Mouse (Mus musculus) kidney, embryonic 14.5 days (tissue): ENCODE measurements around the gene Best3. TPM values are rescaled to one million over a fixed set of nuclear protein-coding genes. Genes with fewer than 3 reads are reported as not detected.

Experiments used
- ATAC-seq: fragments of 200-750 bp; cut with Nextera tagmentation; 2 replicates; pipeline ENCODE4 v1.8.0; 2017; ENCODE audit warnings: moderate number of reproducible peaks, mild to moderate bottlenecking, moderate TSS enrichment, moderate library complexity; ENCODE audit not compliant: low FRiP score, low TSS enrichment
- H3K27ac ChIP-seq: fragments of 300-500 bp; sonication (generic); 2 replicates; pipeline ENCODE4 v1.5.1; 2014; ENCODE audit warnings: low read depth, mild to moderate bottlenecking, low read length, moderate library complexity, mixed read lengths
- H3K27me3 ChIP-seq: fragments of 300-500 bp; sonication (generic); 2 replicates; pipeline ENCODE4 v1.6.1; 2014; ENCODE audit warnings: mild to moderate bottlenecking, low read length; ENCODE audit not compliant: control insufficient read depth, insufficient read depth
- H3K36me3 ChIP-seq: fragments of 300-500 bp; sonication (generic); 2 replicates; pipeline ENCODE4 v1.6.1; 2014; ENCODE audit warnings: low read length, mixed read lengths; ENCODE audit not compliant: control insufficient read depth, insufficient read depth
- H3K4me1 ChIP-seq: fragments of 300-500 bp; sonication (generic); 2 replicates; pipeline ENCODE4 v1.6.1; 2014; ENCODE audit warnings: low read length, mixed read lengths; ENCODE audit not compliant: control insufficient read depth, insufficient read depth
- H3K4me2 ChIP-seq: fragments of 300-500 bp; sonication (generic); replicated peaks from 2 replicates; pipeline ENCODE4 v1.6.1; 2014; ENCODE audit warnings: low read depth, mild to moderate bottlenecking, low read length
- H3K4me3 ChIP-seq: fragments of 300-500 bp; sonication (generic); 2 replicates; pipeline ENCODE4 v1.5.1; 2014; ENCODE audit warnings: mild to moderate bottlenecking, low read length
- H3K9ac ChIP-seq: fragments of 300-500 bp; sonication (generic); 2 replicates; pipeline ENCODE4 v1.6.1; 2014; ENCODE audit warnings: low read depth, mild to moderate bottlenecking, low read length, moderate library complexity
- H3K9me3 ChIP-seq: fragments of 300-500 bp; sonication (generic); 2 replicates; pipeline ENCODE4 v1.6.1; 2016; ENCODE audit warnings: low read length; ENCODE audit not compliant: control insufficient read depth
- WGBS: fragments of 180-500 bp; shearing (Covaris S2); extraction: QIAGEN DNeasy Blood & Tissue Kit; methylation state at CpG from one replicate; pipeline ENCODE4 v1.1.7; 2014; 5-methylcytosine and 5-hydroxymethylcytosine counted together
- polyA plus RNA-seq: library from polyadenylated mRNA; unstranded; fragments of >200 nt; fragmentation: Nextera tagmentation; extraction: Ambion mirVana; gene quantifications from 2 replicates; pipeline ENCODE4 v1.2.1, GENCODE M21; 2014

Gene Best3
- polyA plus RNA-seq, 1 experiment from 2014 or later, result not detected

GRCm38 (mm10) chr10:116968741-116969140, 17.4 kb upstream of the Best3 start:
- Histone ChIP-seq H3K27me3 (no peaks in the 10 kb centered on the region), H3K4me1 (no peaks in the 10 kb centered on the region), H3K27ac (no peak overlapping the region), H3K9me3 (no peaks in the 10 kb centered on the region), H3K36me3 (no peaks in the 10 kb centered on the region), H3K4me2 (no peak overlapping the region), H3K4me3 (no peak overlapping the region), H3K9ac (no peak overlapping the region)
- ATAC-seq, result no peak
- WGBS, result 84% methylated on average over 4 of the region's 4 CpGs

- ATAC-seq, result no peak
- H3K9me3 ChIP-seq, result no peaks in the 10 kb centered on the region
- H3K27me3 ChIP-seq, result no peaks in the 10 kb centered on the region
- 96% methylated on average over 6 of the region's 6 CpGs for WGBS
- H3K4me2 ChIP-seq, result no peak within 1 kb of the TSS
- no peaks in the 10 kb centered on the region for H3K36me3 ChIP-seq
- H3K4me3 ChIP-seq, result no peak within 1 kb of the TSS
- H3K27ac ChIP-seq, result no peak within 1 kb of the TSS
- no peak within 1 kb of the TSS for H3K9ac ChIP-seq
- H3K4me1 ChIP-seq, result 0 out of 2 replicates have a peak, but pooled peaks cover 3% of the 10 kb centered on the region
Measured at GRCm38 (mm10) chr10:116972509-116972908, 13.6 kb upstream of the Best3 start, which contains the start of gene Gm10271. TSS of gene Gm10271 (minus strand) at chr10:116972609.

- H3K27ac ChIP-seq, result no peak overlapping the region
Measured at GRCm38 (mm10) chr10:116977455-116977854, 8.7 kb upstream of the Best3 start.

GRCm38 (mm10) chr10:116977858-116978257, 8.3 kb upstream of the Best3 start:
- 0 out of 2 replicates have a peak, but pooled peaks cover 3% of the 10 kb centered on the region for H3K4me1 ChIP-seq
- no peak for ATAC-seq
- H3K27me3 ChIP-seq, result no peaks in the 10 kb centered on the region
- H3K4me3 ChIP-seq, result no peak overlapping the region
- no peak overlapping the region for H3K9ac ChIP-seq
- H3K4me2 ChIP-seq, result no peak overlapping the region
- H3K27ac ChIP-seq, result no peak overlapping the region
- H3K9me3 ChIP-seq, result no peaks in the 10 kb centered on the region
- H3K36me3 ChIP-seq, result no peaks in the 10 kb centered on the region
- 66% methylated on average over 2 of the region's 2 CpGs for WGBS

More at GRCm38 (mm10) chr10:116977455-116977854, 8.7 kb upstream of the Best3 start:
- Histone ChIP-seq H3K9ac (no peak overlapping the region), H3K9me3 (no peaks in the 10 kb centered on the region), H3K36me3 (no peaks in the 10 kb centered on the region), H3K4me2 (no peak overlapping the region), H3K4me3 (no peak overlapping the region), H3K4me1 (0 out of 2 replicates have a peak, but pooled peaks cover 3% of the 10 kb centered on the region), H3K27me3 (no peaks in the 10 kb centered on the region)
- ATAC-seq, result 0 out of 2 replicates have a peak, but pooled peaks have one; percentile 46
- WGBS, result 23% methylated on average over 4 of the region's 4 CpGs

GRCm38 (mm10) chr10:116978841-116979240, 7.3 kb upstream of the Best3 start:
- no peak overlapping the region for H3K27ac ChIP-seq
- 85% methylated on average over 9 of the region's 9 CpGs for whole genome bisulfite sequencing

DNA sequence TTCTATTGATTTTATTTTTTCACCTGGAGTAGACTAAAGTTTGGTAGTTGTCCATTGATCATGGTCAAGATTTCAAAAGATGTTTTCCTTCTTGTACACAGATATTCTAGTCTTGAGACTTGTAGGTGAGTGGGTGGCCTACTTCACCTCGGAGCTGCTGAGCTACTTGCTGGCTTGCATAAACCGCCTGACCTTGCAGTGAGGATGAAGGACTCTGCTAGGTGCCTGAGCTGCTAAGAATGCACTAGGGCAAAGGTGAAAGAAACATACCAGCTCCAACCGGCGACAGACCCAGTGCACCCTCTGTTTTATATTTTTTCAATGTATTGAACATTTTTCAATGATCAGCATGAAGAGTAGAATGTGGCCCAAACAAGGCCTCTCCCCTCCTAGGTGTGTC, 5.8 kb upstream of the Best3 start:
- H3K4me3 ChIP-seq, result no peak overlapping the region
- H3K4me2 ChIP-seq, result no peak overlapping the region
- no peak overlapping the region for H3K9ac ChIP-seq
- H3K27ac ChIP-seq, result no peak overlapping the region
- WGBS, result 90% methylated on average over 4 of the region's 4 CpGs
- no peaks in the 10 kb centered on the region for H3K9me3 ChIP-seq
- H3K4me1 ChIP-seq, result 0 out of 2 replicates have a peak, but pooled peaks cover 3% of the 10 kb centered on the region
- no peaks in the 10 kb centered on the region for H3K36me3 ChIP-seq
- H3K27me3 ChIP-seq, result no peaks in the 10 kb centered on the region
- no peak for ATAC-seq

More at GRCm38 (mm10) chr10:116978841-116979240, 7.3 kb upstream of the Best3 start:
- H3K4me3 ChIP-seq, result no peak overlapping the region
- H3K9ac ChIP-seq, result no peak overlapping the region
- H3K4me2 ChIP-seq, result no peak overlapping the region
- no peaks in the 10 kb centered on the region for H3K27me3 ChIP-seq
- no peaks in the 10 kb centered on the region for H3K36me3 ChIP-seq
- no peak for ATAC-seq
- 0 out of 2 replicates have a peak, but pooled peaks cover 3% of the 10 kb centered on the region for H3K4me1 ChIP-seq
- H3K9me3 ChIP-seq, result no peaks in the 10 kb centered on the region

DNA sequence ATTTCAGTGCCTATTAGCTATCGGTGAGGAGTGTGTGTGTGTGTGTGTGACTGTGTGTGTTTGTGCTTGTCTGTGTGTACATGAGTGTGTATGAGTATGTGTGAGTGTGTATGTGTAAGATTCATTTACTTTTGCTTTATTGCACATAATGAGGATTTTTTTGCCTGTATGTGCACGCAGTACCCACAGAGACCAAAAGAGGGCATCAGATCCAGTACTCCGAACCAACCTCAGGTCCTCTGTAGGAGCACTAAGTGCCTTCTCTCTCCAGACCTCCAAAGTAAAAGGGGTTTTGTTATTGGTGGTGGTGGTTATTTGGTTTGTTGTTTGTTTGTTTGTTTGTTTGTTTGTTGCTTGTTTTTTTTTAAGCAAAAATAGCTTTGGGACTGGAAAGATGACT, 5.2 kb upstream of the Best3 start:
- Histone ChIP-seq H3K4me3 (no peak overlapping the region), H3K4me2 (no peak overlapping the region), H3K27me3 (no peaks in the 10 kb centered on the region), H3K9ac (no peak overlapping the region), H3K36me3 (no peaks in the 10 kb centered on the region), H3K9me3 (no peaks in the 10 kb centered on the region), H3K4me1 (0 out of 2 replicates have a peak, but pooled peaks cover 3% of the 10 kb centered on the region), H3K27ac (no peak overlapping the region)
- WGBS, result 80% methylated on average over 3 of the region's 3 CpGs
- ATAC-seq, result no peak

- H3K4me3 ChIP-seq, result no peak overlapping the region
- no peaks in the 10 kb centered on the region for H3K36me3 ChIP-seq
- no peak overlapping the region for H3K27ac ChIP-seq
- H3K4me1 ChIP-seq, result 0 out of 2 replicates have a peak, but pooled peaks cover 6% of the 10 kb centered on the region
- H3K9ac ChIP-seq, result no peak overlapping the region
- ATAC-seq, result 0 out of 2 replicates have a peak, but pooled peaks have one; percentile 24
- no peaks in the 10 kb centered on the region for H3K9me3 ChIP-seq
- no peak overlapping the region for H3K4me2 ChIP-seq
- H3K27me3 ChIP-seq, result no peaks in the 10 kb centered on the region
- 77% methylated on average over 4 of the region's 4 CpGs for WGBS
Measured at GRCm38 (mm10) chr10:116982526-116982925, 3.6 kb upstream of the Best3 start.

- H3K27ac ChIP-seq, result no peak overlapping the region
- H3K4me2 ChIP-seq, result no peak overlapping the region
- H3K9ac ChIP-seq, result no peak overlapping the region
- H3K4me3 ChIP-seq, result no peak overlapping the region
- H3K36me3 ChIP-seq, result no peaks in the 10 kb centered on the region
- H3K9me3 ChIP-seq, result no peaks in the 10 kb centered on the region
- H3K27me3 ChIP-seq, result no peaks in the 10 kb centered on the region
- ATAC-seq, result no peak
- 0 out of 2 replicates have a peak, but pooled peaks cover 6% of the 10 kb centered on the region for H3K4me1 ChIP-seq
- WGBS, result 73% methylated on average over 12 of the region's 12 CpGs
Measured at GRCm38 (mm10) chr10:116984836-116985235, 1.3 kb upstream of the Best3 start.
